Mouse (Mus musculus): ENCODE data around the gene Lgr6. TPM values are rescaled to one million over a fixed set of nuclear protein-coding genes. Genes with fewer than 3 reads are reported as not detected.
"Not testable (repeated sequence)": the region's sequence is repeated elsewhere in the genome, so short reads cannot be mapped to it uniquely, and the experiment has no call there.

The Lgr6 gene
- polyA plus RNA-seq, 2 experiments: 3.2 to 8.3 TPM

DNA sequence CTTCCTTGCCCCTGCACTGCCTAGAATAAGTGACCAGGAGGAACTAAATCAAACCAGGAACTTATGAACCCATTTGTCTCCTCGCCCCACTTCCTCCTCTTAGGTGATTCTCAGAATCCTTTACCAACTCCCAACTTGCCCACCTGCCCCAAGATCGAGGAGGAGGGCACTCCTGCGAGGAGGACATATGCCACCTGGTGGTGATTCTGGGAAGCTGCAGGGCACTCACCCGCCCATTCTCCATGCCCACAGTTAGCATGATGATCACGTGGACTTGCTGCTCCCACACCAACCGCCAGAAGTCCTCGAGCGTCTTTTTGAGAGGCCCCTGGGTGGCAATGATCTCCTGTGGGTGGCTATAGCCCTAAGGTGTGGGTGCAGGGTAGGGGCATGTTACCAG lies 7.6 kb upstream of the Lgr6 start:
- H3K9ac ChIP-seq (ENCODE audit: low read depth, low read length, severe bottlenecking): no peak overlapping the region
- ATAC-seq (ENCODE audit: low FRiP score, low read depth) (no peak), DNase-seq (ENCODE audit: low spot score) (peak; percentile 46)
- H3K4me3 ChIP-seq (replicated peaks; ENCODE audit: low read length): no peak overlapping the region
- H3K9me3 ChIP-seq (ENCODE audit: control insufficient read depth, low read length): no peaks in the 10 kb centered on the region
- no peak for TF ChIP-seq POLR2A (IDR thresholded peaks at IDR 0.05; ENCODE audit: borderline replicate concordance, extremely low read depth, insufficient read depth, insufficient read length)
- H3K27me3 ChIP-seq (ENCODE audit: control insufficient read depth, insufficient read depth, low read length): no peaks in the 10 kb centered on the region
- WGBS: 11% methylated on average over 8 of the region's 8 CpGs
- no peak overlapping the region for H3K27ac ChIP-seq (replicated peaks; ENCODE audit: low read depth, low read length)
- H3K4me2 ChIP-seq (replicated peaks; ENCODE audit: low read depth, low read length, severe bottlenecking): no peak overlapping the region
- H3K4me1 ChIP-seq (ENCODE audit: control insufficient read depth, insufficient read depth, low read length): no peaks in the 10 kb centered on the region
- H3K36me3 ChIP-seq (ENCODE audit: control insufficient read depth, insufficient read depth, low read length): no peaks in the 10 kb centered on the region

DNA sequence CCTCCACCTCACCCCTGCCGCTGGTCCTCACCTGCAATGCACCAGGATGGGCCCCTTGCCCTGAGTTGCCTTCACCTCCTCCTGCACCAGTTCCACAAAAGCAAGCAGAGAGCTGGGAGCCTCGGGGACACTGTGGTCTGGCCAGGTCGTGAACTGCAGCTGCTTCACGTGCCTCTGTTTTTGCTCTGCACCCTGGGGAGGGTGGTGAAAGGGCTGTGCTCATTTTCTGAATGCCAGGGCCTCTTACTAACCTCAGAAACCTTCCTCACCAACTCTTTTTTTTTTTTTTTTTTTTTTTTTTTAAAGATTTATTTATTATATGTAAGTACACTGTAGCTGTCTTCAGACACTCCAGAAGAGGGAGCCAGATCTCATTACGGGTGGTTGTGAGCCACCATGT lies 6.2 kb upstream of the Lgr6 start:
- whole genome bisulfite sequencing: 55% methylated on average over 4 of the region's 5 CpGs
- not testable (repeated sequence) for ATAC-seq (ENCODE audit: low FRiP score, low read depth); H3K4me3 ChIP-seq (replicated peaks; ENCODE audit: low read length); H3K36me3 ChIP-seq (ENCODE audit: control insufficient read depth, insufficient read depth, low read length); H3K27me3 ChIP-seq (ENCODE audit: control insufficient read depth, insufficient read depth, low read length); DNase-seq (ENCODE audit: low spot score); H3K4me2 ChIP-seq (replicated peaks; ENCODE audit: low read depth, low read length, severe bottlenecking); H3K27ac ChIP-seq (replicated peaks; ENCODE audit: low read depth, low read length); H3K9ac ChIP-seq (ENCODE audit: low read depth, low read length, severe bottlenecking); H3K9me3 ChIP-seq (ENCODE audit: control insufficient read depth, low read length); H3K4me1 ChIP-seq (ENCODE audit: control insufficient read depth, insufficient read depth, low read length)

GRCm38 (mm10) chr1:135110075-135110474 lies 5.0 kb upstream of the Lgr6 start:
- peaks cover 8% of the 10 kb centered on the region for H3K27me3 ChIP-seq (ENCODE audit: control insufficient read depth, insufficient read depth, low read length)
- H3K9me3 ChIP-seq (ENCODE audit: control insufficient read depth, low read length): no peaks in the 10 kb centered on the region
- WGBS: 21% methylated on average over 6 of the region's 6 CpGs
- H3K4me3 ChIP-seq (replicated peaks; ENCODE audit: low read length): no peak overlapping the region
- DNase-seq (ENCODE audit: low spot score): peak; percentile 66
- no peak for ATAC-seq (ENCODE audit: low FRiP score, low read depth)
- no peak overlapping the region for H3K27ac ChIP-seq (replicated peaks; ENCODE audit: low read depth, low read length)
- no peaks in the 10 kb centered on the region for H3K36me3 ChIP-seq (ENCODE audit: control insufficient read depth, insufficient read depth, low read length)
- H3K4me1 ChIP-seq (ENCODE audit: control insufficient read depth, insufficient read depth, low read length): peaks cover 3% of the 10 kb centered on the region; the same call in 1 of the 2 replicates
- no peak overlapping the region for H3K9ac ChIP-seq (ENCODE audit: low read depth, low read length, severe bottlenecking)
- TF ChIP-seq POLR2A (IDR thresholded peaks at IDR 0.05; ENCODE audit: borderline replicate concordance, extremely low read depth, insufficient read depth, insufficient read length): no peak
- H3K4me2 ChIP-seq (replicated peaks; ENCODE audit: low read depth, low read length, severe bottlenecking): no peak overlapping the region

DNA sequence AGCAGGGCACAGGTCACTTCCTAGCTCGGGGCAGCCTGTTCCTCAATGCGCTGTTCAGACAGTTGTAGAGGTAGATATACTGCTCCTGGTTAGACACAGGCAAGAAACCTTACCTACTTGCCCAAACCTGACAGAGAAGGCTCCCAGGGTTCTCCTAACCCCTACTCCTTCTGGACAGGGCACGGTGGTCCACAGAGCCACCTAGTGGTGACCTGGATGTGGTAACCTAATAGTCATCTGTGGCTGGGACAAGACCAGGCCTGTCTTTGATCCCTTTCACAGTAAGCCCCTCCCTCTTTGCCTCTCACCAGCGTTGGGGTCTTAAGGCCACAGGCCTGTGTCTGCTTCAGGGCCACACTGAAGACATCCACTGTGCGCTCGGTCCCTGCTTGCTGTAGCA lies 3.5 kb upstream of the Lgr6 start:
- Histone ChIP-seq H3K4me1 (ENCODE audit: control insufficient read depth, insufficient read depth, low read length) (peaks cover 3% of the 10 kb centered on the region; the same call in 1 of the 2 replicates), H3K9me3 (ENCODE audit: control insufficient read depth, low read length) (no peaks in the 10 kb centered on the region), H3K9ac (ENCODE audit: low read depth, low read length, severe bottlenecking) (no peak overlapping the region), H3K4me2 (replicated peaks; ENCODE audit: low read depth, low read length, severe bottlenecking) (no peak overlapping the region), H3K27me3 (ENCODE audit: control insufficient read depth, insufficient read depth, low read length) (peaks cover 23% of the 10 kb centered on the region), H3K27ac (replicated peaks; ENCODE audit: low read depth, low read length) (no peak overlapping the region), H3K36me3 (ENCODE audit: control insufficient read depth, insufficient read depth, low read length) (no peaks in the 10 kb centered on the region), H3K4me3 (replicated peaks; ENCODE audit: low read length) (no peak overlapping the region)
- peak; percentile 36 for DNase-seq (ENCODE audit: low spot score)
- WGBS: 39% methylated on average over 6 of the region's 6 CpGs
- no peak for TF ChIP-seq POLR2A (IDR thresholded peaks at IDR 0.05; ENCODE audit: borderline replicate concordance, extremely low read depth, insufficient read depth, insufficient read length)
- no peak for ATAC-seq (ENCODE audit: low FRiP score, low read depth)

GRCm38 (mm10) chr1:135105951-135106350 lies 875 bp upstream of the Lgr6 start:
- 3% methylated on average over 8 of the region's 8 CpGs for WGBS
- Histone ChIP-seq H3K27me3 (ENCODE audit: control insufficient read depth, insufficient read depth, low read length) (peaks cover 37% of the 10 kb centered on the region), H3K9me3 (ENCODE audit: control insufficient read depth, low read length) (no peaks in the 10 kb centered on the region), H3K4me2 (replicated peaks; ENCODE audit: low read depth, low read length, severe bottlenecking) (peak overlapping the region; percentile 67), H3K4me3 (replicated peaks; ENCODE audit: low read length) (0 out of 2 replicates have a peak overlapping the region, but pooled peaks have one; percentile 44), H3K36me3 (ENCODE audit: control insufficient read depth, insufficient read depth, low read length) (no peaks in the 10 kb centered on the region), H3K4me1 (ENCODE audit: control insufficient read depth, insufficient read depth, low read length) (peaks cover 3% of the 10 kb centered on the region; the same call in 1 of the 2 replicates), H3K27ac (replicated peaks; ENCODE audit: low read depth, low read length) (no peak overlapping the region), H3K9ac (ENCODE audit: low read depth, low read length, severe bottlenecking) (no peak overlapping the region)
- no peak for ATAC-seq (ENCODE audit: low FRiP score, low read depth)
- no peak for TF ChIP-seq POLR2A (IDR thresholded peaks at IDR 0.05; ENCODE audit: borderline replicate concordance, extremely low read depth, insufficient read depth, insufficient read length)
- DNase-seq (ENCODE audit: low spot score): peak; percentile 83

- Histone ChIP-seq H3K36me3 (ENCODE audit: control insufficient read depth, insufficient read depth, low read length) (no peaks in the 10 kb centered on the region), H3K4me1 (ENCODE audit: control insufficient read depth, insufficient read depth, low read length) (peaks cover 5% of the 10 kb centered on the region; the same call in 1 of the 2 replicates), H3K9ac (ENCODE audit: low read depth, low read length, severe bottlenecking) (no peak overlapping the region), H3K4me2 (replicated peaks; ENCODE audit: low read depth, low read length, severe bottlenecking) (no peak overlapping the region), H3K4me3 (replicated peaks; ENCODE audit: low read length) (no peak overlapping the region), H3K27me3 (ENCODE audit: control insufficient read depth, insufficient read depth, low read length) (peaks cover 33% of the 10 kb centered on the region), H3K27ac (replicated peaks; ENCODE audit: low read depth, low read length) (no peak overlapping the region), H3K9me3 (ENCODE audit: control insufficient read depth, low read length) (no peaks in the 10 kb centered on the region)
- no peak for ATAC-seq (ENCODE audit: low FRiP score, low read depth)
- WGBS: 59% methylated on average over 7 of the region's 7 CpGs
- no peak for DNase-seq (ENCODE audit: low spot score)
- TF ChIP-seq POLR2A (IDR thresholded peaks at IDR 0.05; ENCODE audit: borderline replicate concordance, extremely low read depth, insufficient read depth, insufficient read length): no peak
Measured at GRCm38 (mm10) chr1:135100400-135100799, 4.7 kb downstream of the Lgr6 start.

Data from limb, embryonic 14.5 days (tissue).